Mouse (Mus musculus): Measurements from ENCODE around the gene Gm29423. TPM values are rescaled to one million over a fixed set of nuclear protein-coding genes. Genes with fewer than 3 reads are reported as not detected.

Gene Gm29423
- not detected in 2 replicates for polyA plus RNA-seq (2012; rRNA removed)

DNA sequence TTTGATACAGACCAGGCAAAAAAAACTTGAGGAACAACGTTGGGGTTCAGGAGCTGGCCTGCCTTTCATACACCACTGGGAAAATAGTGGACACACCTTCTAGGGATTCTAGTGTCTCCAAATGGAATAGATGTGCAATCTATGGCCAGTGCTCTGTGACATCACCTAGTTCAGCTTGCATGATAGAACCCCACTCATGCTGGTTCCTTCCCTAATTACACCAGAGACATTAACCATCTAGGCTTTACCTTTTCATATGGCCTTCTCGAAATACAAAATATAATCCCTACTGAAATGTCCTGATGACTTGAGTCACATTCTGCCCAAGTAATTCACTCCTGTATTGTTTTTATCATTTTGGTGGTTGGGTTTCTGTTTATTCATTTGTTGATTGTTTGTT is at the start of gene Gm29423, which contains the start of gene Gm29644:
Gm29423 (minus strand) TSS at position 101 of the 400 bp plus-strand sequence.
Gm29644 (minus strand) TSS at position 157 of the 400 bp plus-strand sequence.

DNA sequence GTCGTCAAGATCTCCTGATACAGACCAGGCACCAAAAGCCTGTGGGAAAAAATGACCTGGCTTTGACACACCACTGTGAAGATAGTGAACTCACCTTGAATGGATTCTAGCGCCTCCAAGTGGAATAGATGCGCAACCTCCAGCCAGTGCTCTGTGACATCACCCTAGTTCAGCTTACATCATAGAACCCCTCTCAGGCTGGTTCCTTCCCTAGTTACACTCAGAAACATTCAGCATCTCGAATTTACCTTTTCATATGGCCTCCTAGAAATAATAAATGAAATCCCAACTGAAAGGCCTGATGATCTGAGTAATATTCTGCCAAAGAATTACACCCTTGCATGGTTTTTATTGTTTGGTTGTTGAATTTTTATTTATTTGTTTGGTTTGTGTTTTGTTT is 29.5 kb downstream of the Gm29423 start, which contains the start of gene Gm21118:
Gm21118 (minus strand) TSS at position 101 of the 400 bp plus-strand sequence.

Other genes with a start within 250 kb of the Gm29423 start
- gene Gm21118, start 29.6 kb downstream of the Gm29423 start, polyA plus RNA-seq (2012; rRNA removed) = not detected in 2 replicates
- not detected in 2 replicates for gene Gm29644, start 56 bp upstream of the Gm29423 start, polyA plus RNA-seq (2012; rRNA removed)
- not detected in 2 replicates for gene Gm20888, start 138.6 kb upstream of the Gm29423 start, polyA plus RNA-seq (2012; rRNA removed)

All from central nervous system, embryonic 18 days (tissue).